Mouse (Mus musculus) small intestine, adult 2 months (tissue): Measurements from ENCODE around the gene Phox2a.

Experiments
- CTCF ChIP-seq: fragments of 200-500 bp; IDR thresholded peaks from 2 replicates; pipeline ENCODE4 v1.5.1; 2012; ENCODE audit warnings: low read depth, mild to moderate bottlenecking, control low read depth, inconsistent platforms, low read length, moderate library complexity, mixed read lengths; ENCODE audit not compliant: insufficient replicate concordance, insufficient read length; ENCODE audit errors: extremely low read depth
- POLR2A ChIP-seq: fragments of 200-500 bp; IDR thresholded peaks from 2 replicates; pipeline ENCODE4 v1.6.1; 2012; ENCODE audit warnings: low read depth, mild to moderate bottlenecking, control low read depth, inconsistent platforms, low read length, moderate library complexity

- TF ChIP-seq CTCF (peak; percentile 29; the same call in 1 of the 2 replicates), POLR2A (no peak)
Measured at GRCm38 (mm10) chr7:101822836-101823757, 5.0 kb downstream of the Phox2a start.
